Mouse (Mus musculus): ENCODE results near the gene Homer2. TPM values are rescaled to one million over a fixed set of nuclear protein-coding genes. Genes with fewer than 3 reads are reported as not detected.
A peak's percentile ranks its signal among the peaks of the same experiment; 100 is the strongest.

Homer2 gene
- polyA plus RNA-seq, 1 experiment: 1.1 TPM

DNA sequence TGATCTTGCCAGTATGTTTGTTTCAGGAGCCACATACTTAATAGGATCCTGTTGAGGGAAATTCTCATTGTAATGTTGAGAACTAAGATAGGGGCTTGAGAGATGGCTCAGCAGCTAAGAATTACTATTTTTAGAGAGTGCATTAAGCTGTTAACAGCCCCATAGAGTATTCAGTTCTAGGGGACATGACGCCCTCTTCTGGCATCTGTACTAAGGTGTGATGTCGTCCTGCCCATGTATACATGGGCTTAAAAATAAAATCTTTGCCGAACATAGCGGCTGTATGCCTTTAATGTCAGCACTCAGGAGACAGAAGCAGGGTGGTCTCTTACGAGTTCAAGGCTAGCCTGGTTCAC is 136.6 kb downstream of the Homer2 start:
- H3K27ac ChIP-seq (ENCODE audit: insufficient read depth, low read depth, low read length): no peak overlapping the region
- TF ChIP-seq POLR2A (IDR thresholded peaks at IDR 0.05; ENCODE audit: low read depth, low read length) (no peak), CTCF (conservative IDR thresholded peaks at IDR 0.05; ENCODE audit: insufficient read depth, insufficient read length, low read depth, low read length) (no peak)

DNA sequence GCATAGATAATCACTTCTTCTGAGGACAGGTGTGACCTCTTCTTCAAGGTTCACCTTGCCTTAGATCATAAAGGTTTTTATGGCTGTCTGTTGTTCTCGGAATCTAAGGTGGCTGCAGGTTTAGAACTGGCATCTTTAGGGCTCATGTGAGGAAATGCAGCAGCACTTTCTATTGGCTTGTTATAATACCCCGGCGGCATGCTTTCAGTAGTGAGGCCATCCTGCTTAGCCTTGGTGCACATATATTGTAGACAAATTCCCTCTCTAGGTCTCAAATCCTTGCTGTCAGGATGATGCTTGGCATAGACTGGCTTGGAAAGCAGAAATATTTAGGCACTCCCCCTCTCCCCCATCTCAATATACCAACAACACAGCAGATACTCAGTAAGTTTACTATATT is 137.1 kb downstream of the Homer2 start:
- TF ChIP-seq POLR2A (IDR thresholded peaks at IDR 0.05; ENCODE audit: low read depth, low read length): no peak
- TF ChIP-seq CTCF (conservative IDR thresholded peaks at IDR 0.05; ENCODE audit: insufficient read depth, insufficient read length, low read depth, low read length): no peak
- WGBS: 94% methylated on average over 3 of the region's 3 CpGs
- DNase-seq: no peak
- Histone ChIP-seq H3K4me3 (ENCODE audit: insufficient read depth, low read depth, low read length) (no peak overlapping the region), H3K27me3 (replicated peaks; ENCODE audit: control insufficient read depth, insufficient read depth, low read length) (no peaks in the 10 kb centered on the region), H3K27ac (ENCODE audit: insufficient read depth, low read depth, low read length) (no peak overlapping the region), H3K36me3 (ENCODE audit: control insufficient read depth, insufficient read depth, low read length) (no peaks in the 10 kb centered on the region), H3K4me1 (ENCODE audit: control insufficient read depth, insufficient read depth, low read length) (peaks cover 5% of the 10 kb centered on the region; the same call in 1 of the 2 replicates)

More for the DNA sequence above, 136.6 kb downstream of the Homer2 start:
- WGBS: 7% methylated on average over 5 of the region's 5 CpGs
- H3K4me3 ChIP-seq (ENCODE audit: insufficient read depth, low read depth, low read length): peak overlapping the region; percentile 49; the same call in 1 of the 2 replicates
- DNase-seq: no peak
- no peaks in the 10 kb centered on the region for H3K36me3 ChIP-seq (ENCODE audit: control insufficient read depth, insufficient read depth, low read length)
- H3K4me1 ChIP-seq (ENCODE audit: control insufficient read depth, insufficient read depth, low read length): peaks cover 5% of the 10 kb centered on the region; the same call in 1 of the 2 replicates
- H3K27me3 ChIP-seq (replicated peaks; ENCODE audit: control insufficient read depth, insufficient read depth, low read length): no peaks in the 10 kb centered on the region

DNA sequence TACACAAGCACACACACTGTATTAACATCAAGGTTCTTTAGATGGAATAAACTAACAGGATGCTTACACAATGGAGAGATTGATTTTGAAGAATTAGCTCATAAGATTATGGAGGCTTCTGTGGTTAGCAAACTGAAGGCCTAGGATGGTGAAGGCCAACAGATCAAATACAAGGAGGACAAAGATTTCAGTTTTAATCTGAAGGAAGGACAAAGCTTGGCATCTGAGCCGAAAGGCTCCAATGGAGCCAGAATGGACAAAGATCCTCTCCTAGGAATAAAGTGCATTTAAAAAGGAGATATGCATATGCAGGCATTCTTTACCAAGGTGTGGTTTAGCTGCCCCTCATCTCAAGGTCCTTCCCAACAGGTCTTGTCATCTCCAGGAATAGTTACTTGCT is 137.5 kb downstream of the Homer2 start:
- no peaks in the 10 kb centered on the region for H3K36me3 ChIP-seq (ENCODE audit: control insufficient read depth, insufficient read depth, low read length)
- 97% methylated on average over 1 of the region's 1 CpGs for WGBS
- no peak for TF ChIP-seq CTCF (conservative IDR thresholded peaks at IDR 0.05; ENCODE audit: insufficient read depth, insufficient read length, low read depth, low read length)
- TF ChIP-seq POLR2A (IDR thresholded peaks at IDR 0.05; ENCODE audit: low read depth, low read length): no peak
- H3K4me3 ChIP-seq (ENCODE audit: insufficient read depth, low read depth, low read length): no peak overlapping the region
- no peaks in the 10 kb centered on the region for H3K27me3 ChIP-seq (replicated peaks; ENCODE audit: control insufficient read depth, insufficient read depth, low read length)
- H3K27ac ChIP-seq (ENCODE audit: insufficient read depth, low read depth, low read length): no peak overlapping the region
- peaks cover 5% of the 10 kb centered on the region; the same call in 1 of the 2 replicates for H3K4me1 ChIP-seq (ENCODE audit: control insufficient read depth, insufficient read depth, low read length)
- no peak for DNase-seq

DNA sequence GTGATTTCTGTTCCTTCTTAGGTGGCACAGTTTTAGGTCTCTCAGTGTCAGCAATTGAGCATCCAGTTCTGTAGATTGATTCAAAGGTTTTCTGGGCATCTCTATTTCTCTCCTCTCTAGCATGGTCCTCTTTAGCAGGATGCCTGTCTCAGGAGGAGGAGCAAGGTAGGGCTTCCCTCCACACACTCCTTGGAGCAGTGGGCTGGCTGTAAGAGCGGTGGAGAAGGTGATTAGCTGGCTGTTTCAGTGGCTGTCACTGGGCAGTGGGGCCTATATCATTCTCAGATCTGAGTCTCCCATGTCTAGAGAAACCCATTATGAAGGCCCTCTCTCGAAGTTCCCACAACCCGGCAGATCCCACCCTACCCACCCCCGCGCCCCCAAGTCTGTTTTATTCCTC is 139.9 kb downstream of the Homer2 start:
- no peak overlapping the region for H3K27ac ChIP-seq (ENCODE audit: insufficient read depth, low read depth, low read length)
- DNase-seq: no peak
- no peak for TF ChIP-seq POLR2A (IDR thresholded peaks at IDR 0.05; ENCODE audit: low read depth, low read length)
- TF ChIP-seq CTCF (conservative IDR thresholded peaks at IDR 0.05; ENCODE audit: insufficient read depth, insufficient read length, low read depth, low read length): no peak

DNA sequence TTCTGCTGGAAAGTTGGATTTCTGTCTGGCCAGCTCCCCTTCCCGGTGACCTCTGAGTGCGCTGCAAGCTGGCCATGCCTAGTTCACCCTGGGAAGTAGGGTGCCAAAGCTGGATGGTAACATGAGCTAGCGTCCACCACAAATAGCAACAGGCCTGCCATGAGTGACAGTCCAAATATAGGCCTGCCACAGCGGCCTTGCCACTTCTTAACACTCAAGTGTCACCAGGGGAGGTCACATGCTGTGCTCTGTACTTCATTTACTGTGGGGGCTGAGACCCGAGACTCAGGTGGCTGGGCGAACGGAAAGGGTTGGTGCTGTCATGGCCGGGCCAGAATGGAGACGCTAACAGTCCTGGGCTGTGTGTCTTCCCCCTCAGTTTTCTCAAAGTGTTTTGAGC is 140.4 kb downstream of the Homer2 start, which contains the start of gene Fsd2:
Gene Fsd2, minus strand, starts transcription at position 53 of the 400 bp plus-strand sequence.
- Histone ChIP-seq H3K4me3 (ENCODE audit: insufficient read depth, low read depth, low read length) (no peak within 1 kb of the TSS), H3K36me3 (ENCODE audit: control insufficient read depth, insufficient read depth, low read length) (no peaks in the 10 kb centered on the region), H3K4me1 (ENCODE audit: control insufficient read depth, insufficient read depth, low read length) (no peaks in the 10 kb centered on the region), H3K27me3 (replicated peaks; ENCODE audit: control insufficient read depth, insufficient read depth, low read length) (no peaks in the 10 kb centered on the region), H3K27ac (ENCODE audit: insufficient read depth, low read depth, low read length) (no peak within 1 kb of the TSS)
- TF ChIP-seq POLR2A (IDR thresholded peaks at IDR 0.05; ENCODE audit: low read depth, low read length) (no peak), CTCF (conservative IDR thresholded peaks at IDR 0.05; ENCODE audit: insufficient read depth, insufficient read length, low read depth, low read length) (no peak)
- no peak for DNase-seq
- WGBS: 70% methylated on average over 9 of the region's 9 CpGs

More for the DNA sequence above, 139.9 kb downstream of the Homer2 start:
- Histone ChIP-seq H3K4me1 (ENCODE audit: control insufficient read depth, insufficient read depth, low read length) (no peaks in the 10 kb centered on the region), H3K27me3 (replicated peaks; ENCODE audit: control insufficient read depth, insufficient read depth, low read length) (no peaks in the 10 kb centered on the region), H3K4me3 (ENCODE audit: insufficient read depth, low read depth, low read length) (no peak overlapping the region), H3K36me3 (ENCODE audit: control insufficient read depth, insufficient read depth, low read length) (no peaks in the 10 kb centered on the region)
- 93% methylated on average over 5 of the region's 5 CpGs for WGBS

DNA sequence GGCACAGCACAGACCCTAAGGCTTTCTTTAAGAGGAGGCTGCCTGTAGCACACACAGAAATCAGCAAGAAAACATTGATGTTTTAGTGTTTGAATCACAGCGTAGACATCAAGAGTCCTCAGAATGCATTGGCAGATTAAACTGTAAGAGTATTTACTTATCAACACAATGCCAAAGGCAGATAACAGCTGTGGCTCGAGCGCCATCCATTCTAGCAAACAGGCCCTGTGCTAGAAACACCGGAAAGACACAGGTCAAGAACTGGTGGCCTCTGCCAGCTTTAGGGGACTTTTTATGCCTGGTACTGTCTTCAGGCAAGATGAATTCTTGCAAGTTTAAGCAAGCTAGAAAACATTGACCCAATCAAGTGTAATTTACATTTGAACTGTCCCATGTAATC is 141.0 kb downstream of the Homer2 start:
- 91% methylated on average over 4 of the region's 4 CpGs for WGBS
- Histone ChIP-seq H3K27me3 (replicated peaks; ENCODE audit: control insufficient read depth, insufficient read depth, low read length) (no peaks in the 10 kb centered on the region), H3K4me1 (ENCODE audit: control insufficient read depth, insufficient read depth, low read length) (no peaks in the 10 kb centered on the region), H3K4me3 (ENCODE audit: insufficient read depth, low read depth, low read length) (no peak overlapping the region), H3K36me3 (ENCODE audit: control insufficient read depth, insufficient read depth, low read length) (no peaks in the 10 kb centered on the region), H3K27ac (ENCODE audit: insufficient read depth, low read depth, low read length) (no peak overlapping the region)
- no peak for TF ChIP-seq CTCF (conservative IDR thresholded peaks at IDR 0.05; ENCODE audit: insufficient read depth, insufficient read length, low read depth, low read length)
- TF ChIP-seq POLR2A (IDR thresholded peaks at IDR 0.05; ENCODE audit: low read depth, low read length): no peak
- no peak for DNase-seq

DNA sequence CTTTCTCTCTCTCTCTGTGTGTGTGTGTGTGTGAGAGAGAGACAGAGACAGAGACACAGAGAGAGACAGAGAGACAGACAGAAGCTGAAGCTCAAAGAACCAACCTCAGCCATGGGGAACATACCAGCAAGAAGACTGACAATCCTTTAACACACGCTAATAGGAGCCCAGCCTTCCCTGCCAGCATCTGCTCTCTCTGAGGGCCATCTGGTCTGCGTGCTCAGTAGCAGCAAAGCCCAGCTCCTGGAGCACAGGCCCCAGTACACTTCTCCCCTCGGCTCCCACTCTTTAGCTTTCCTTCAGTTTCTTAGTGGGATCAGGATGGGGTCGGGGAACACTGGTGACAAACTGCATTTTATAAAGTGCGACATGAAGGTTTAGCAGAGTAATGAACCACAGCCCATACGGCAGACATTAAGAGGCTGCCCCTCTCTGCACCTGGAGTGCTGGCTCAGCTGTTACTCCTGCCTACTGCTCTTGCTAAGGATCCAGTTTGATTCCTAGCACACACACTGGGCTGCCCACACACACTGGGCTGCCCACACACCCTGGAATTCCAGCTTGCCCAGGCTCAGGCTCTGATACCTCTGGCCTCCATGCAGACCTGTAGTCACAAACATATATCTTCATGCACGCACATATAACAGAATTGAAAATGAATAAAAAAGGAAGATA is 141.8 kb downstream of the Homer2 start:
- TF ChIP-seq POLR2A (IDR thresholded peaks at IDR 0.05; ENCODE audit: low read depth, low read length): no peak
- no peak for TF ChIP-seq CTCF (conservative IDR thresholded peaks at IDR 0.05; ENCODE audit: insufficient read depth, insufficient read length, low read depth, low read length)
- 69% methylated on average over 7 of the region's 7 CpGs for WGBS
- DNase-seq: no peak
- H3K4me3 ChIP-seq (ENCODE audit: insufficient read depth, low read depth, low read length): no peak overlapping the region
- H3K4me1 ChIP-seq (ENCODE audit: control insufficient read depth, insufficient read depth, low read length): no peaks in the 10 kb centered on the region
- no peaks in the 10 kb centered on the region for H3K36me3 ChIP-seq (ENCODE audit: control insufficient read depth, insufficient read depth, low read length)
- H3K27ac ChIP-seq (ENCODE audit: insufficient read depth, low read depth, low read length): no peak overlapping the region
- no peaks in the 10 kb centered on the region for H3K27me3 ChIP-seq (replicated peaks; ENCODE audit: control insufficient read depth, insufficient read depth, low read length)

Data from kidney, adult 2 months (tissue).